ENCODE assay signal across 8 mouse cellular contexts in the genomic region with DNA sequence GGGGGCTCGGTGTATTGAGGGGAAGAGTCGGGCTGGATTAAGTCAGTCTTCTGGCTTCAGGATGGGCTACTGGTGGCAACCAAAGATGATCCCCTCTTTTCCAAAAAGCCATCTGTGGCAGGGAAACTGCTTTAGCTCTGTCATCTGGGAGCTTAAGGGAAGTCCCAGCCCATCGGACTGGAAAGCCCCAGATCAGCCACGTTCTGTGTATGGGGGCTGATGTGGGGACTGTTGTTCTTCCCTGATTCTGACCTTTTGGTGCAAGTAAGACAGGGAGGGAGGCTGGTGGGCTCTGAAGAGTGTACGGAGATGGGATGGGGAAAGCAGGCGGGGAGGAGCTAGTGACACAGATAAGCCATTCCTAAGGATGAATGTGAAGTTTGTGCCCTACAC. TPM values are rescaled to one million over a fixed set of nuclear protein-coding genes. Genes with fewer than 3 reads are reported as not detected.
A peak's percentile ranks its signal among the peaks of the same experiment; 100 is the strongest.
DNase-seq lines count a peak whose midpoint lies in the region; ATAC-seq lines count a peak whose summit lies in the region.

No protein-coding gene starts in this region.

- ATAC-seq in lung, embryonic 15.5 days (ENCODE audit: borderline replicate concordance, extremely low read depth, low FRiP score, low TSS enrichment) = no peak
- ATAC-seq in forebrain, embryonic 11.5 days (replicated peaks; ENCODE audit: low FRiP score) = no peak
- ATAC-seq in neural tube, embryonic 14.5 days (ENCODE audit: low read depth) = no peak

- peak overlapping the region; percentile 91 for H3K27ac ChIP-seq in lung, embryonic 15.5 days
- peak overlapping the region; percentile 44 for H3K27ac ChIP-seq in forebrain, embryonic 11.5 days (ENCODE audit: low read depth, low read length)
- H3K27ac ChIP-seq in limb, embryonic 10.5 days = peak overlapping the region; percentile 76
- peak overlapping the region; percentile 76 for H3K27ac ChIP-seq in neural tube, embryonic 14.5 days (ENCODE audit: low read depth, low read length)

- H3K9ac ChIP-seq in lung, embryonic 15.5 days = peak overlapping the region; percentile 17; the same call in 1 of the 2 replicates
- peak overlapping the region; percentile 51 for H3K9ac ChIP-seq in forebrain, embryonic 11.5 days (ENCODE audit: low read length)
- H3K9ac ChIP-seq in neural tube, embryonic 14.5 days (replicated peaks; ENCODE audit: low read depth, low read length) = 0 out of 2 replicates have a peak overlapping the region, but pooled peaks have one; percentile 16

- 14% methylated on average over 6 of the region's 6 CpGs for WGBS in lung, embryonic 15.5 days
- WGBS in forebrain, embryonic 11.5 days = 7% methylated on average over 6 of the region's 6 CpGs
- 5% methylated on average over 6 of the region's 6 CpGs for WGBS in limb, embryonic 10.5 days
- 13% methylated on average over 6 of the region's 6 CpGs for WGBS in neural tube, embryonic 14.5 days

- H3K9me3 ChIP-seq in lung, embryonic 15.5 days = no peaks in the 10 kb centered on the region
- H3K9me3 ChIP-seq in forebrain, embryonic 11.5 days (ENCODE audit: control insufficient read depth, low read length) = no peaks in the 10 kb centered on the region
- no peaks in the 10 kb centered on the region for H3K9me3 ChIP-seq in limb, embryonic 10.5 days (replicated peaks)
- H3K9me3 ChIP-seq in neural tube, embryonic 14.5 days (ENCODE audit: control insufficient read depth, low read length) = no peaks in the 10 kb centered on the region

- H3K36me3 ChIP-seq in lung, embryonic 15.5 days = no peaks in the 10 kb centered on the region
- H3K36me3 ChIP-seq in forebrain, embryonic 11.5 days (ENCODE audit: control insufficient read depth, insufficient read depth, low read length) = no peaks in the 10 kb centered on the region
- H3K36me3 ChIP-seq in limb, embryonic 10.5 days = no peaks in the 10 kb centered on the region
- no peaks in the 10 kb centered on the region for H3K36me3 ChIP-seq in neural tube, embryonic 14.5 days (ENCODE audit: control insufficient read depth, insufficient read depth, low read length)

- H3K4me2 ChIP-seq in lung, embryonic 15.5 days = peak overlapping the region; percentile 53
- H3K4me2 ChIP-seq in forebrain, embryonic 11.5 days (ENCODE audit: low read depth, low read length, severe bottlenecking) = peak overlapping the region; percentile 47
- peak overlapping the region; percentile 36 for H3K4me2 ChIP-seq in neural tube, embryonic 14.5 days (ENCODE audit: low read depth, low read length)

- peaks cover 75% of the 10 kb centered on the region for H3K4me1 ChIP-seq in lung, embryonic 15.5 days
- peaks cover 48% of the 10 kb centered on the region for H3K4me1 ChIP-seq in forebrain, embryonic 11.5 days (replicated peaks; ENCODE audit: control insufficient read depth, insufficient read depth, low read length)
- H3K4me1 ChIP-seq in limb, embryonic 10.5 days = peaks cover 89% of the 10 kb centered on the region
- peaks cover 58% of the 10 kb centered on the region for H3K4me1 ChIP-seq in neural tube, embryonic 14.5 days (ENCODE audit: control insufficient read depth, insufficient read depth, low read length)

- peak overlapping the region; percentile 19; the same call in 1 of the 2 replicates for H3K4me3 ChIP-seq in lung, embryonic 15.5 days
- H3K4me3 ChIP-seq in forebrain, embryonic 11.5 days (ENCODE audit: low read depth, low read length) = peak overlapping the region; percentile 9
- H3K4me3 ChIP-seq in limb, embryonic 10.5 days = peak overlapping the region; percentile 40
- no peak overlapping the region for H3K4me3 ChIP-seq in neural tube, embryonic 14.5 days (ENCODE audit: low read depth, low read length)

- no peak for DNase-seq in lung, postnatal 14 days
- no peak for DNase-seq in forebrain, embryonic 11.5 days (ENCODE audit: low spot score)
- DNase-seq in limb, embryonic 10.5 days (ENCODE audit: low spot score) = no peak
- no peak for DNase-seq in B cell, adult 2 months
- DNase-seq in urinary bladder, postnatal 10 days (ENCODE audit: low spot score) = no peak
- no peak for DNase-seq in urinary bladder, adult 18-20 months (ENCODE audit: low spot score in 2 of 2)

- H3K27me3 ChIP-seq in lung, embryonic 15.5 days = no peaks in the 10 kb centered on the region
- H3K27me3 ChIP-seq in forebrain, embryonic 11.5 days (ENCODE audit: control insufficient read depth, insufficient read depth, low read length) = no peaks in the 10 kb centered on the region
- 0 out of 2 replicates have a peak, but pooled peaks cover 5% of the 10 kb centered on the region for H3K27me3 ChIP-seq in limb, embryonic 10.5 days (ENCODE audit: low read depth, poor library complexity, severe bottlenecking)
- H3K27me3 ChIP-seq in neural tube, embryonic 14.5 days (ENCODE audit: control insufficient read depth, insufficient read depth, low read length) = no peaks in the 10 kb centered on the region

RNA-seq across cellular contexts. Expression of a gene that starts 22.6 kb away (rescaled TPM):
- polyA plus RNA-seq in lung, embryonic 15.5 days (2015; fragmentation: Nextera tagmentation; extraction: Ambion mirVana) = 22.2 and 27.8 TPM in 2 replicates
- 30.7 and 39.5 TPM in 2 replicates for polyA plus RNA-seq in forebrain, embryonic 11.5 days (2014; fragmentation: Nextera tagmentation; extraction: Ambion mirVana)
- polyA plus RNA-seq in limb, embryonic 10.5 days (2016; fragmentation: Nextera tagmentation; extraction: Ambion mirVana) = 13.0 and 15.2 TPM in 2 replicates
- 32.2 and 37.5 TPM in 2 replicates for polyA plus RNA-seq in neural tube, embryonic 14.5 days (2014; fragmentation: Nextera tagmentation; extraction: Ambion mirVana)

RNA-seq across cellular contexts. Expression of a gene that starts 48.9 kb away (rescaled TPM):
- 115 and 119 TPM in 2 replicates for polyA plus RNA-seq in lung, embryonic 15.5 days (2015; fragmentation: Nextera tagmentation; extraction: Ambion mirVana)
- polyA plus RNA-seq in forebrain, embryonic 11.5 days (2014; fragmentation: Nextera tagmentation; extraction: Ambion mirVana) = 152 and 154 TPM in 2 replicates
- polyA plus RNA-seq in limb, embryonic 10.5 days (2016; fragmentation: Nextera tagmentation; extraction: Ambion mirVana) = 164 and 173 TPM in 2 replicates
- 134 and 160 TPM in 2 replicates for polyA plus RNA-seq in neural tube, embryonic 14.5 days (2014; fragmentation: Nextera tagmentation; extraction: Ambion mirVana)

RNA-seq across cellular contexts. Expression of a gene that starts 49.0 kb away (rescaled TPM):
- polyA plus RNA-seq in lung, embryonic 15.5 days (2015; fragmentation: Nextera tagmentation; extraction: Ambion mirVana) = 27.9 and 28.3 TPM in 2 replicates
- polyA plus RNA-seq in forebrain, embryonic 11.5 days (2014; fragmentation: Nextera tagmentation; extraction: Ambion mirVana) = 10.9 and 14.6 TPM in 2 replicates
- 19.0 and 21.7 TPM in 2 replicates for polyA plus RNA-seq in limb, embryonic 10.5 days (2016; fragmentation: Nextera tagmentation; extraction: Ambion mirVana)
- 10.5 and 10.7 TPM in 2 replicates for polyA plus RNA-seq in neural tube, embryonic 14.5 days (2014; fragmentation: Nextera tagmentation; extraction: Ambion mirVana)
